8 mouse cellular contexts compared by ENCODE assay signal in the genomic region with DNA sequence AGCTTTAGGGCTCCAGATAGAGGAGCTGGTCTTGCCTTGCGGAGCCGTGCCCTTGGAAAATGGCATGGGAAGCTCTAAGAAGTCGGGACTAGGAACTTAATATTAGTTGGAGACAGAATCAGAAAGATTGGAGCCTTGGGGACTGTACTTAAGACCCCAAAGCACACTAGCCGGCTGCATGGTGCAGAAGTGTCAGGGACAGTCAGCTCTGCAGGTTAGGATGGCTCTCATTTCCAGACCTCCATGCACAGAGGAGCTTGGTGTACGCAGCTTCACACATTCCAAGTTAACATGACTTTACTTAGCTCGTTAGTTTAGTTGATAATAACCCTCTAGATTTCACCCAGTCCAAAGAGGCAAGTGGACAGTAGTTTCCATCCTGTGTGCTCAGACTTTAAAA. TPM values are rescaled to one million over a fixed set of nuclear protein-coding genes. Genes with fewer than 3 reads are reported as not detected.
DNase-seq lines count a peak whose midpoint lies in the region; ATAC-seq and TF ChIP-seq lines count a peak whose summit lies in the region.

No protein-coding gene starts in this region.

- H3K36me3 ChIP-seq in thymus, adult 2 months (ENCODE audit: control insufficient read depth, insufficient read depth, low read length): peaks cover 12% of the 10 kb centered on the region
- peaks cover 30% of the 10 kb centered on the region for H3K36me3 ChIP-seq in liver, embryonic 12.5 days
- peaks cover 10% of the 10 kb centered on the region; the same call in 1 of the 2 replicates for H3K36me3 ChIP-seq in stomach, postnatal 0 days (ENCODE audit: control insufficient read depth, insufficient read depth, low read length)

- H3K27ac ChIP-seq in thymus, adult 2 months (ENCODE audit: control insufficient read depth, insufficient read depth, low read length): no peak overlapping the region
- peak overlapping the region; percentile 77 for H3K27ac ChIP-seq in liver, embryonic 12.5 days
- peak overlapping the region; percentile 90 for H3K27ac ChIP-seq in stomach, postnatal 0 days (replicated peaks)

- WGBS in thymus, adult 2 months: 18% methylated on average over 6 of the region's 6 CpGs
- 8% methylated on average over 6 of the region's 6 CpGs for WGBS in liver, embryonic 12.5 days (ENCODE audit: insufficient replicate concordance)
- WGBS in stomach, postnatal 0 days: 5% methylated on average over 6 of the region's 6 CpGs

- TF ChIP-seq CTCF in thymus, adult 2 months (IDR thresholded peaks at IDR 0.05; ENCODE audit: borderline replicate concordance, control insufficient read depth, extremely low read depth, insufficient read depth, low read length, poor library complexity): no peak
- no peak for TF ChIP-seq CTCF in stomach, postnatal 0 days (IDR thresholded peaks at IDR 0.05; ENCODE audit: low read depth)

- H3K27me3 ChIP-seq in thymus, adult 2 months (ENCODE audit: control insufficient read depth, insufficient read depth, low read length): no peaks in the 10 kb centered on the region
- H3K27me3 ChIP-seq in liver, embryonic 12.5 days (replicated peaks): no peaks in the 10 kb centered on the region
- H3K27me3 ChIP-seq in stomach, postnatal 0 days (ENCODE audit: control insufficient read depth, insufficient read depth, low read length): no peaks in the 10 kb centered on the region

- 0 out of 2 replicates have a peak, but pooled peaks have one; percentile 26 for ATAC-seq in cerebellum, adult (ENCODE audit: insufficient number of reproducible peaks, low FRiP score, low TSS enrichment)
- peak; percentile 59 for ATAC-seq in liver, embryonic 12.5 days
- ATAC-seq in stomach, postnatal 0 days (ENCODE audit: low FRiP score, low TSS enrichment): no peak

- DNase-seq in cerebellum, postnatal 10 days: no peak
- no peak for DNase-seq in thymus, adult 2 months
- no peak for DNase-seq in thymus, adult 18-20 months
- DNase-seq in stomach, postnatal 0 days (ENCODE audit: low spot score): no peak
- no peak for DNase-seq in layer of hippocampus, postnatal 14 days (ENCODE audit: low spot score in 2 of 2)
- no peak for DNase-seq in gastrocnemius, adult 8-10 months (ENCODE audit: low spot score in 2 of 2)

- no peaks in the 10 kb centered on the region for H3K9me3 ChIP-seq in liver, embryonic 12.5 days (replicated peaks)
- no peaks in the 10 kb centered on the region for H3K9me3 ChIP-seq in stomach, postnatal 0 days (ENCODE audit: control insufficient read depth, low read length)

- H3K4me3 ChIP-seq in thymus, adult 2 months (ENCODE audit: control insufficient read depth, insufficient read depth, low read length): peak overlapping the region; percentile 89
- peak overlapping the region; percentile 79 for H3K4me3 ChIP-seq in liver, embryonic 12.5 days
- H3K4me3 ChIP-seq in stomach, postnatal 0 days (ENCODE audit: low read depth, low read length): peak overlapping the region; percentile 62

- no peak for TF ChIP-seq POLR2A in thymus, adult 2 months (IDR thresholded peaks at IDR 0.05; ENCODE audit: control insufficient read depth, extremely low read depth, insufficient read depth, low read length, poor library complexity)

- no peak for TF ChIP-seq EP300 in stomach, postnatal 0 days (optimal IDR thresholded peaks at IDR 0.05)

- H3K9ac ChIP-seq in liver, embryonic 12.5 days: peak overlapping the region; percentile 82
- H3K9ac ChIP-seq in stomach, postnatal 0 days (ENCODE audit: low read length): peak overlapping the region; percentile 83

- H3K4me1 ChIP-seq in thymus, adult 2 months (replicated peaks; ENCODE audit: control insufficient read depth, insufficient read depth, low read length): peaks cover 14% of the 10 kb centered on the region
- H3K4me1 ChIP-seq in liver, embryonic 12.5 days: peaks cover 23% of the 10 kb centered on the region
- peaks cover 3% of the 10 kb centered on the region for H3K4me1 ChIP-seq in stomach, postnatal 0 days (replicated peaks; ENCODE audit: control insufficient read depth, insufficient read depth)

- peak overlapping the region; percentile 90 for H3K4me2 ChIP-seq in liver, embryonic 12.5 days
- peak overlapping the region; percentile 90 for H3K4me2 ChIP-seq in stomach, postnatal 0 days (replicated peaks; ENCODE audit: low read depth)

RNA-seq across cellular contexts. Expression of a gene that starts 0.6 kb away (rescaled TPM):
- polyA plus RNA-seq in thymus, adult 2 months (2012; rRNA removed): 16.0 and 19.8 TPM in 2 replicates
- polyA plus RNA-seq in liver, embryonic 12.5 days (2016; fragmentation: Nextera tagmentation; extraction: Ambion mirVana): 13.4 and 13.6 TPM in 2 replicates
- 18.4 and 19.1 TPM in 2 replicates for polyA plus RNA-seq in stomach, postnatal 0 days (2015; fragmentation: Nextera tagmentation; extraction: Ambion mirVana)
- total RNA-seq in layer of hippocampus, postnatal 14 days (2021): 10 to 100 TPM; 46.0 to 51.8 TPM
- total RNA-seq in gastrocnemius, adult 8-10 months (2022): 1 to 10 TPM; 3.9 to 7.7 (median 6.4) TPM
